Mouse (Mus musculus) spleen, adult 2 months (tissue): ENCODE data around the gene Chd4.
"Not testable (repeated sequence)": the region's sequence is repeated elsewhere in the genome, so short reads cannot be mapped to it uniquely, and the experiment has no call there.

ENCODE experiments used
- CTCF ChIP-seq: fragments of 200-500 bp; IDR thresholded peaks from 2 replicates; pipeline ENCODE4 v1.5.1; 2011; ENCODE audit warnings: mild to moderate bottlenecking, inconsistent platforms; ENCODE audit not compliant: insufficient read depth, insufficient read length, insufficient replicate concordance; ENCODE audit errors: extremely low read depth
- POLR2A ChIP-seq: fragments of 200-500 bp; IDR thresholded peaks from 2 replicates; pipeline ENCODE4 v1.6.1; 2011; ENCODE audit warnings: low read depth, low read length, inconsistent platforms

GRCm38 (mm10) chr6:125162615-125163305, 67.0 kb downstream of the Chd4 start:
- not testable (repeated sequence) for TF ChIP-seq CTCF, POLR2A
